Mouse (Mus musculus) frontal cortex, adult 2 months (tissue): ENCODE measurements around the gene Gpr45. TPM values are rescaled to one million over a fixed set of nuclear protein-coding genes. Genes with fewer than 3 reads are reported as not detected.
"Not testable (repeated sequence)": the region's sequence is repeated elsewhere in the genome, so short reads cannot be mapped to it uniquely, and the experiment has no call there.

Source experiments
- DNase-seq, 2 experiments: peaks; one replicate each; pipeline ENCODE4 v3.0.0; 2022; ENCODE audit warnings: low spot score in 1 of 2; ENCODE audit errors: extremely low spot score in 1 of 2
- polyA plus RNA-seq: library from polyadenylated mRNA; depleted of rRNA; stranded (reverse); fragments of >200 nt; gene quantifications from 2 replicates; pipeline ENCODE4 v1.2.3, GENCODE M21; 2012; rRNA removed

Gene Gpr45
- 9.7 and 12.4 TPM in 2 replicates for polyA plus RNA-seq

GRCm38 (mm10) chr1:42952734-42953481 is at the start of gene Gpr45:
TSS of gene Gpr45 (plus strand) at chr1:42952872.
- DNase-seq = peak; percentile 39 to 69

DNA sequence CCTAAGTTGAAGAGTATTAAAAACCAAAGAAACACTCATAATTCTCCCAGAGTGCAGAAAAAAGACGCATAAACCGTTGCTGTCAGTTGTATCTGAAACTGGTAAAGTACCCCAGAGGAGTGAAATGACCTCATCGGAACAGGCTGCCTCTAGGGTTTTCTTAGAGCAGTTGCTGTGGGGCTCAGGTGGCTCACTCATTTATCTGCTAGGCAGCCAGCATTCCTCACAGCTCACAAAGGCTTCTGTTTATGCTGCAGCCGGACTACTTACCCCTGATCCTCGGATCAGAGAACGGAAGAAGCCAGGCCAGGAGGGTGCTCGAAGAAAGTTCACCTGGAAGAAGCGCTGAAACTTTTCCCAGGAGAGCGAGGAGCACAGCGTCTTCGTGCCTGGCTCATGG is 47.5 kb upstream of the Gpr45 start:
- DNase-seq = no peak

- peak in 1 of 2 experiments; percentile 64 for DNase-seq
These were observed 46.0 kb upstream of the Gpr45 start for GRCm38 (mm10) chr1:42906696-42907095.

- no peak for DNase-seq
These were observed 45.5 kb upstream of the Gpr45 start for GRCm38 (mm10) chr1:42907153-42907552.

DNA sequence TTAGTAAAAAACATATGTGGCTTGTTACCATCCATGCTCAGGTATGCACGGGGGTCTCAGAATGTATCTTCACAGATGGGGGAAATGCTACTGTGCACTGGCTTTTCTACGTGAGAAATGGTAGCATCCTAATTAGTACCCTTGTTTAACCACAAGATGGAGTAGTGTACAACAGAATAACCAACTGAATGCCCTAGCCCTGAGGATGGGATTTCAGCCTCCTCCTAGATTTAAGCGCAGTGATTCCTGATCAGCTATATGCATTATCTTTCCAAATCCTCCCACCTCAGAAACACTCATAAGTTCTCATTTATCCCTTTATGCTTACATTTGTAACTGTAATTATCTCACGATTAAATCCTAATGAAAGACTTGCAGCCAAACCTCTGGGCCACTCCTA is 37.6 kb upstream of the Gpr45 start:
- peak in 1 of 2 experiments; percentile 64 for DNase-seq

- no peak for DNase-seq
These were observed 36.0 kb upstream of the Gpr45 start for GRCm38 (mm10) chr1:42916719-42917118.

DNA sequence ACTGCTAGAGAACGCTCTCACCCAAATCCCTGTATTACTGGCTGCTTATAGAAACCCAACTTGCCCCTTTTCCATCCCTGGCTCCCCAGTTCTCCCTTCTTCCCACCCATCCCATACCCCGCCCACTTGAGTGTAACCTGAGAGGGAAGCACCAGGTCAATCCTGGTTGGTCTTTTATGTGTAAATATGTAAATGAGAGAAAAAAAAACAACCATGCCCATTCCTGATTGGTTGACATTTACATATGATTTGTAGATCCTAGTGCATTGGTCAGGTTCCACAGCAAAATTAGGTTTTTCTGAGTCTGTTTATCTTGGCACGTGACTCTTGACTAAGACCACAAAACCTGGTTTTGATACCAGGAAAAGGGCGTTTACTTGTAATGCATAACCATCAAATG is 34.8 kb upstream of the Gpr45 start:
- no peak for DNase-seq

- no peak for DNase-seq
These were observed 28.7 kb upstream of the Gpr45 start for GRCm38 (mm10) chr1:42923924-42924323.

DNA sequence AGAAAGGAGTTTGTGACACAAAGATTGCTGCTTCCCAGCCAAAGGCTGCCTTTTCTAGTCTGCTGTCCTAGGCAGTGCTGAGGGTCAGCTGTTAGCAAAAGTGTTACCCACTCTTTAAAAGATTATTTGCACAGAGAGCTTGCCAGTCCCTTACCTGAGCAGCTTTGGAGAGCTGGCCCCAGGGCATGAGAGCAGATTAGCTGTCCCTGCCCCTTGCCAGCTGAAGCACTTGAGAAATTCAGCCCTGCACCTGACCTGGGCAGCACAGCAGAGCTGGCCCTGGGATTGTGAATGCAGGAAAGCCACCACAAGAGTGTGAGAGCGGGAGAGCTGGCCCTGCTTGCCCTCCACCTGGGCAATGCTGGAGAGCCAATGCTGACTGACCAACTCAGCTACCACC is 19.1 kb upstream of the Gpr45 start:
- no peak for DNase-seq

GRCm38 (mm10) chr1:42948486-42948885 is 4.2 kb upstream of the Gpr45 start:
- no peak for DNase-seq

DNA sequence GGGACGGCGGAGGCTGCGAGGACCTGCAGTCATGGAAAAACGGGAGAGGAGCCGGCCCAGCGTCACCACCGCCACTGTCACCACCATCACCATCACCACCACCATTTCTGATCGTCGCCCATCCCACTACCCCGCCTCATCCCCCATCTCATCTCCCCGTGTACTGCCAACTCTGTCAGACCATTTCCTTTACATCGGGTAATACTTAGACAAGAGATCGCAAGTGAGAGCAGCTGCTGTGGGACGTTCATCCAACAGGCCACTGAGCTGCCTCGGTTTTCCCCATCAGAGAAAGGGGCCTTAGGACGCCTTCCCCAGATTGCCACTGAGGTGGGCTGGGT is 780 bp downstream of the Gpr45 start:
- DNase-seq = no peak

GRCm38 (mm10) chr1:42956828-42957227 is 4.2 kb downstream of the Gpr45 start:
- DNase-seq = no peak

GRCm38 (mm10) chr1:42983082-42983771 is 30.6 kb downstream of the Gpr45 start:
- DNase-seq = no peak

GRCm38 (mm10) chr1:42984119-42984518 is 31.4 kb downstream of the Gpr45 start:
- no peak for DNase-seq

DNA sequence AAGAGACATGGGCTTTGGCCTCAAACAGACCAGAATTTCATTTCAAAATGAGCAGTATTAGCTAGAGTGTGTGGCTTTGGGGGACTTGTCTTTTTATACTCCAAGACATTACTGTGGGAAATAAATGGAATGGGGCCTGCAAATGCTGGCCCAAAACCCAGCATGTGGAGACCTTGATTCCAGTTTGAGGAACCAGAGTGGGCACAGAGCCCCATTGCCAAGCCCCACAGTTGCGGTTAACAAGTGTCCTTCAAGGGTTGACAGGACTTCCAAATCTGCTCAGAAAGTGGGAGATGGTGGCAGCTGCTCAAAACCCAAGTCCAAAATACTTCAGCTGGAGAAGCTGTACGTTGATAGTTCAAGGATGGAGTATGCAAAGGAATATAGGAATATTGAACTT is 36.3 kb downstream of the Gpr45 start:
- DNase-seq = no peak

- peak; percentile 13 to 55 for DNase-seq
These were observed 53.4 kb downstream of the Gpr45 start for GRCm38 (mm10) chr1:43006051-43006514.

- DNase-seq = no peak
These were observed 53.9 kb downstream of the Gpr45 start for GRCm38 (mm10) chr1:43006524-43006923.

GRCm38 (mm10) chr1:43010461-43010860 is 57.8 kb downstream of the Gpr45 start:
- no peak for DNase-seq

DNA sequence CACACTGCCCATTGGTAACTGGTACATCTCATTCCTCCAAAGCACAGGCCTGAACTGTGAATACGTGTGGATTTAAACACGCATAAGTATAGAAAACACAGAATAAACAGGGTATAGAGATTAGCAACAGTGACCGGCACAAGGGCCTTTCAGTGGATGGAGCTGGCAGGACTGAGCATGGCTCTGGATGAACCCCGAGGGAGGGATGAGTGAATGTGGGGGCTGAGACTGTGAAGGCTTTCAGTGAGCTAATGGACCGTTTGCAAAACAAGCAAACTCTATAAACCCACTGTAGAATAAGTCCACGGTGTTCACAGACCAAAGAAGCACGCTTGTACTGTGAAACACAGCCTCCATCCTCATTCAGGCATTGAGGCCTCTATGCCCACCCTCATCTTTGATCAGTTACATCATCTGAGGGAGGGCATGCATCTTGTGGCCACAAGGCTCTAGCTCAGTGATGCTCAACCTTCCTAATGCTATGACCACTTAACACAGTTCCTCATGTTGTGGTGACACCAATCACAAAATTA is 62.5 kb downstream of the Gpr45 start:
- not testable (repeated sequence) for DNase-seq

DNA sequence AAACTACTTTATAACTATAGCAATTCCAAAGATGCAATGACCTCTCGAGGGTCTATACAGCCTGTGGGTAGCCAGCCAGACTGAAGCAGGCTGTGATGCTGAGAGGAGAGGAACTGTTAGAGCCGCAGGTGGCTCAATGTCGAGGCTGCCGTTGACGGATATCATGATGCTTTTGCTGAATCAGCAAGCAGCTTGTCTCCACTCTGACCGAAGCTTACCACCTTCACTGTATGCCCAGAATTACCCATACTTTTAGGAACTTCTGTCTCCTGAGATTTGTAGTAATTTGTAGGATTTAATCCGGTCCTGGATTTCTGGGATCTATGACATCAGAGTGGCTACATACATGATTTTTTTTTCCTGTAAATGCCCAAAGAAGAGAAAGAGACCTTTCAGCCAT is 83.3 kb downstream of the Gpr45 start:
- DNase-seq = no peak

DNA sequence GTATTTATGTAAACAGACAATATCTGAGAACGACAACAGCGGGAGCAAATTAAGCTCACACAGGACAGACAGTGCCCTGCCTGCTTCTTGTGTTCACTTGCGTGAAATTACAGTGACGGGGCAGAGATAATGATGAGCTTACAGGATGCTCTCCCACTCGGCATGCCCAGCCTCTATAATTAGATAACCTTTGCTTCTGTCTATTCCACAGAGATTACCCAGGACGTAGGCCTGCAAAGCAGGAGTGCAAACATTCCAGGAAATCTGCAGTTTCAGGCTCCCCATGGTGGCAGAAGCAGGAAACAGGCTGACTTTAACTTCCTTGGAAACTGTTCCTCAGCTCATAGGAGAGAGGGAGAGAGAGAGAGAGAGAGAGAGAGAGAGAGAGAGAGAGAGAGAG is 89.6 kb downstream of the Gpr45 start:
- peak in 1 of 2 experiments; percentile 31 for DNase-seq
